8 mouse cellular contexts compared by ENCODE assay signal in the genomic region with DNA sequence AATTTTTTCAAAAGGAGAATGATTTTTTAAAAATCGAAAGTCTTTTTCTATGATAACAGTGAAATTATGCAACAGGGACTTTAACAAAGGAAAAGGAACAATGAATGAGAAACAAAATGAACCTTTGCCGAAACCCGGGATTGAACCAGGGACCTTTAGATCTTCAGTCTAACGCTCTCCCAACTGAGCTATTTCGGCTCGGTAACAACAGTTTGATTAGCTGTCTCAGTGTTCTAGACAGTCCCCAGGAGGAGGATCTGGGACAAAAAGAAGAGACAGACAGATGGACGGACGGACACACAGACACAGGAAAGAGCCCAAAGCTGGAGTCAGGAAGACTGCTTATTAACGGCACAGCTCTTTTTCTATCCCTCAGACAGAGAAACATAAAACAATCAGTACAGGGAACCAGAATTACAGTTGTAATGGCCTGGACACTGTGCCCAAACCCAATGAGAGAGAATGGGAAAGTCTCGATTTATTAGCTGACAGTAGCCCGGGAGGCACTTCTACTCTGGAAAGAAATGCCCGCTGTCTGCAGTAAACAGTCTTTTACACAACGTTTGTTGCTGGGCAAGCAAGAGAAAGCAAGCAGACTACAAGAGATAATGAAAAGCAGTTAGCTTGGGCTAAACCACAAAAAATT. TPM values are rescaled to one million over a fixed set of nuclear protein-coding genes. Genes with fewer than 3 reads are reported as not detected.
DNase-seq lines count a peak whose midpoint lies in the region; ATAC-seq and TF ChIP-seq lines count a peak whose summit lies in the region.

No protein-coding gene starts in this region.

- ATAC-seq in heart, postnatal 0 days (ENCODE audit: insufficient read depth, low read depth): no peak; the same call in 1 of the 2 replicates

- peak overlapping the region; percentile 56 for H3K4me2 ChIP-seq in heart, postnatal 0 days (ENCODE audit: low read depth, low read length)

- H3K36me3 ChIP-seq in C2C12 (ENCODE audit: control insufficient read depth, insufficient read depth): no peaks in the 10 kb centered on the region
- H3K36me3 ChIP-seq in embryonic facial prominence, embryonic 10.5 days (replicated peaks): no peaks in the 10 kb centered on the region
- H3K36me3 ChIP-seq in heart, postnatal 0 days (replicated peaks; ENCODE audit: control insufficient read depth, insufficient read depth, low read length): no peaks in the 10 kb centered on the region

- peaks cover 9% of the 10 kb centered on the region; the same call in 1 of the 2 replicates for H3K4me1 ChIP-seq in embryonic facial prominence, embryonic 10.5 days
- H3K4me1 ChIP-seq in heart, postnatal 0 days (ENCODE audit: control insufficient read depth, insufficient read depth): no peaks in the 10 kb centered on the region

- no peaks in the 10 kb centered on the region for H3K79me2 ChIP-seq in C2C12 (ENCODE audit: control insufficient read depth, insufficient read depth)

- H3K27ac ChIP-seq in embryonic facial prominence, embryonic 10.5 days (replicated peaks): peak overlapping the region; percentile 45; the same call in 1 of the 2 replicates
- no peak overlapping the region for H3K27ac ChIP-seq in heart, postnatal 0 days (ENCODE audit: low read depth)

- H3K4me3 ChIP-seq in C2C12 (ENCODE audit: insufficient read depth, poor library complexity, severe bottlenecking): peak overlapping the region; percentile 29
- H3K4me3 ChIP-seq in embryonic facial prominence, embryonic 10.5 days: peak overlapping the region; percentile 60
- peak overlapping the region; percentile 36 for H3K4me3 ChIP-seq in heart, postnatal 0 days (ENCODE audit: low read depth, low read length)

- WGBS in embryonic facial prominence, embryonic 10.5 days: under 1% methylated on average over 13 of the region's 13 CpGs
- WGBS in heart, postnatal 0 days: 5% methylated on average over 13 of the region's 13 CpGs

- DNase-seq in NIH3T3 (ENCODE audit: low read depth): peak; percentile 71
- DNase-seq in embryonic facial prominence, embryonic 10.5 days (ENCODE audit: low spot score): peak; percentile 81
- DNase-seq in heart, postnatal 0 days (ENCODE audit: low spot score): peak; percentile 7
- peak; percentile 29 to 75 for DNase-seq in layer of hippocampus, adult 8-10 months (ENCODE audit: low spot score in 2 of 2)
- peak; percentile 9 for DNase-seq in lung, postnatal 14 days
- DNase-seq in right cerebral cortex, adult 18-20 months: peak; percentile 55
- no peak for DNase-seq in T-cell, adult 2 months (ENCODE audit: low spot score)

- no peaks in the 10 kb centered on the region for H3K27me3 ChIP-seq in C2C12 (ENCODE audit: control insufficient read depth, insufficient read depth, insufficient read length)
- no peaks in the 10 kb centered on the region for H3K27me3 ChIP-seq in embryonic facial prominence, embryonic 10.5 days (replicated peaks; ENCODE audit: low read depth, poor library complexity, severe bottlenecking)
- H3K27me3 ChIP-seq in heart, postnatal 0 days (ENCODE audit: control insufficient read depth, insufficient read depth, low read length): no peaks in the 10 kb centered on the region

- no peak overlapping the region for H3ac ChIP-seq in C2C12 (ENCODE audit: control insufficient read depth, insufficient read length, low read depth)

- no peak overlapping the region for H3K9ac ChIP-seq in heart, postnatal 0 days (replicated peaks; ENCODE audit: low read depth, low read length)

- TF ChIP-seq EP300 in heart, postnatal 0 days (IDR thresholded peaks at IDR 0.05; ENCODE audit: low read depth): no peak

- no peak for TF ChIP-seq CTCF in C2C12 (IDR thresholded peaks at IDR 0.05; ENCODE audit: control insufficient read depth, insufficient read depth, insufficient read length)
- no peak for TF ChIP-seq CTCF in heart, postnatal 0 days (IDR thresholded peaks at IDR 0.05; ENCODE audit: low read depth)

- H3K79me3 ChIP-seq in C2C12 (ENCODE audit: low read depth): no peaks in the 10 kb centered on the region

- H3K9me3 ChIP-seq in embryonic facial prominence, embryonic 10.5 days: no peaks in the 10 kb centered on the region
- H3K9me3 ChIP-seq in heart, postnatal 0 days (replicated peaks; ENCODE audit: control insufficient read depth, low read length): no peaks in the 10 kb centered on the region

TF ChIP-seq in C2C12, 6 proteins besides CTCF, POLR2A, EP300 and RAD21:
- TF ChIP-seq MAX (IDR thresholded peaks at IDR 0.05) (no peak), CEBPB (IDR thresholded peaks at IDR 0.05; ENCODE audit: low read depth) (peak; percentile 25), FOSL1 (IDR thresholded peaks at IDR 0.05; ENCODE audit: insufficient read depth, low read length, poor library complexity, severe bottlenecking) (no peak)

RNA-seq across cellular contexts. Expression of gene Hist1h2br, which starts 49.3 kb away (rescaled TPM):
- 19.7 TPM for polyA plus RNA-seq in C2C12 (2012; fragmentation: generic; extraction: Trizol)
- 21.7 and 24.2 TPM in 2 replicates for polyA plus RNA-seq in embryonic facial prominence, embryonic 10.5 days (2016; fragmentation: Nextera tagmentation; extraction: Ambion mirVana)
- 929 and 1,160 TPM in 2 replicates for total RNA-seq in heart, postnatal 0 days (2014; rRNA removed; ENCODE audit: low replicate concordance)
- polyA plus RNA-seq in heart, postnatal 0 days (2015; fragmentation: Nextera tagmentation; extraction: Ambion mirVana): 5.2 and 6.5 TPM in 2 replicates
- 10 to 100 TPM; 26.6 to 44.1 (median 30.3) TPM for total RNA-seq in layer of hippocampus, adult 8-10 months (2022)

RNA-seq across cellular contexts. Expression of gene Hist1h2ap, which starts 49.6 kb away (rescaled TPM):
- 2,018 TPM for polyA plus RNA-seq in C2C12 (2012; fragmentation: generic; extraction: Trizol)
- 6,093 and 6,114 TPM in 2 replicates for polyA plus RNA-seq in embryonic facial prominence, embryonic 10.5 days (2016; fragmentation: Nextera tagmentation; extraction: Ambion mirVana)
- 1,615 and 1,927 TPM in 2 replicates for total RNA-seq in heart, postnatal 0 days (2014; rRNA removed; ENCODE audit: low replicate concordance)
- polyA plus RNA-seq in heart, postnatal 0 days (2015; fragmentation: Nextera tagmentation; extraction: Ambion mirVana): 664 and 726 TPM in 2 replicates
- 10 to 100 TPM in 2 of 4 experiments, not detected in 2; 10.6 to 18.9 TPM for total RNA-seq in layer of hippocampus, adult 8-10 months (2022)

RNA-seq across cellular contexts. Expression of gene Hist1h4n, which starts 50.9 kb away (rescaled TPM):
- polyA plus RNA-seq in C2C12 (2012; fragmentation: generic; extraction: Trizol): 17.3 TPM
- polyA plus RNA-seq in embryonic facial prominence, embryonic 10.5 days (2016; fragmentation: Nextera tagmentation; extraction: Ambion mirVana): 9.3 and 10.5 TPM in 2 replicates
- 3,661 and 3,822 TPM in 2 replicates for total RNA-seq in heart, postnatal 0 days (2014; rRNA removed; ENCODE audit: low replicate concordance)
- polyA plus RNA-seq in heart, postnatal 0 days (2015; fragmentation: Nextera tagmentation; extraction: Ambion mirVana): 2.0 and 2.4 TPM in 2 replicates
- total RNA-seq in layer of hippocampus, adult 8-10 months (2022): 10 to 100 TPM in 3 of 4 experiments, not detected in 1; 11.4 to 41.9 (median 29.6) TPM
